Comparison of ENCODE assay signal across 29 mouse cellular contexts in the genomic region with DNA sequence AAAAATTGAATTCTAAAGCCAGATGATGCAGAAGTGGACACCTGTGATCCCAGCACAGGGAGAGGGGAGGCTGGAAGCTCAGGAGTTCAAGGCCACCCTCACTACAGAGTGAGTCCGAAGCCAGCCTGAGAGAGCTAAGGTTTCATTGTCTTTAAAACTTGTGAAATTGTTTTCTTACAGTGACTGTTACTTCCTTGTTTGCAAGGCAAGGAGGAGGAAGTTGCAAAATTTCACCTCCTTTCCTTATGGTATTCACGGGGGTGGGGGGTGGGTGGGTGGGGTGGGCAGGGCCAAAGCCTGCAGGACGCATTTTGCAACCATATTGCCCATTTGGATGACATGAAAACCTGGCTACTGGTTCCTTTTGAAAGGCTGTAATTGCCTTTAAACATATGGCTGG. TPM values are rescaled to one million over a fixed set of nuclear protein-coding genes. Genes with fewer than 3 reads are reported as not detected.
DNase-seq lines count a peak whose midpoint lies in the region; ATAC-seq lines count a peak whose summit lies in the region.
"Had no signal": no experiment of that assay in that cellular context is flagged by ENCODE, and none has a peak within 500 bp of the region (broad histone marks: within the 10 kb centered on the region; RNA-seq: fewer than 3 reads in every experiment).

No protein-coding gene starts in this region.

- no peaks in the 10 kb centered on the region for H3K36me3 ChIP-seq in heart, embryonic 10.5 days
- H3K36me3 ChIP-seq in hindbrain, embryonic 10.5 days: 0 out of 2 replicates have a peak, but pooled peaks cover 1% of the 10 kb centered on the region
- H3K36me3 ChIP-seq: embryonic facial prominence, embryonic 12.5 days; heart, embryonic 13.5 days; hindbrain, embryonic 15.5 days; kidney, embryonic 15.5 days; limb, embryonic 13.5 days; liver, embryonic 13.5 days; midbrain, embryonic 15.5 days had no signal

- H3K27ac ChIP-seq in heart, embryonic 10.5 days: no peak overlapping the region
- H3K27ac ChIP-seq in hindbrain, embryonic 10.5 days: no peak overlapping the region
- H3K27ac ChIP-seq: embryonic facial prominence, embryonic 12.5 days; heart, adult 2 months; heart, embryonic 13.5 days; hindbrain, embryonic 15.5 days; kidney, embryonic 15.5 days; left cerebral cortex, adult 2 months; limb, embryonic 13.5 days; midbrain, embryonic 15.5 days had no signal

- 0 out of 2 replicates have a peak, but pooled peaks cover 2% of the 10 kb centered on the region for H3K4me1 ChIP-seq in heart, embryonic 10.5 days
- peaks cover 6% of the 10 kb centered on the region for H3K4me1 ChIP-seq in hindbrain, embryonic 10.5 days (replicated peaks)
- H3K4me1 ChIP-seq: embryonic facial prominence, embryonic 12.5 days; kidney, embryonic 15.5 days; limb, embryonic 13.5 days; liver, embryonic 13.5 days; midbrain, embryonic 15.5 days had no signal

- no peaks in the 10 kb centered on the region for H3K27me3 ChIP-seq in heart, embryonic 10.5 days (ENCODE audit: insufficient read depth, poor library complexity, severe bottlenecking)
- H3K27me3 ChIP-seq in hindbrain, embryonic 10.5 days (ENCODE audit: insufficient read depth, poor library complexity, severe bottlenecking): no peaks in the 10 kb centered on the region
- H3K27me3 ChIP-seq: embryonic facial prominence, embryonic 12.5 days; heart, embryonic 13.5 days; hindbrain, embryonic 15.5 days; kidney, embryonic 15.5 days; limb, embryonic 13.5 days; liver, embryonic 13.5 days; midbrain, embryonic 15.5 days had no signal

- no peaks in the 10 kb centered on the region for H3K9me3 ChIP-seq in heart, embryonic 10.5 days
- no peaks in the 10 kb centered on the region for H3K9me3 ChIP-seq in hindbrain, embryonic 10.5 days
- H3K9me3 ChIP-seq: embryonic facial prominence, embryonic 12.5 days; heart, embryonic 13.5 days; hindbrain, embryonic 15.5 days; kidney, embryonic 15.5 days; limb, embryonic 13.5 days; liver, embryonic 13.5 days; midbrain, embryonic 15.5 days had no signal

- WGBS in heart, embryonic 10.5 days: 60% methylated on average over 3 of the region's 3 CpGs
- WGBS in hindbrain, embryonic 10.5 days: 77% methylated on average over 3 of the region's 3 CpGs

- ATAC-seq in common myeloid progenitor, adult 5-6 weeks (replicated peaks; ENCODE audit: low read depth, poor library complexity, severe bottlenecking): peak; percentile 62
- peak; percentile 65; the same call in 1 of the 2 replicates for ATAC-seq in monocyte, adult 5-6 weeks (replicated peaks; ENCODE audit: insufficient number of reproducible peaks, low FRiP score, low TSS enrichment, poor library complexity, severe bottlenecking)
- ATAC-seq: forebrain, embryonic 14.5 days; inflammation-experienced regulatory T-cells, adult 6 months; midbrain, embryonic 15.5 days had no signal

- H3K4me3 ChIP-seq in heart, embryonic 10.5 days: no peak overlapping the region
- no peak overlapping the region for H3K4me3 ChIP-seq in hindbrain, embryonic 10.5 days
- H3K4me3 ChIP-seq: embryonic facial prominence, embryonic 12.5 days; heart, adult 2 months; heart, embryonic 13.5 days; hindbrain, embryonic 15.5 days; kidney, embryonic 15.5 days; left cerebral cortex, adult 2 months; limb, embryonic 13.5 days; liver, embryonic 13.5 days; midbrain, embryonic 15.5 days had no signal

- DNase-seq in heart, adult 11 months: peak; percentile 84
- no peak for DNase-seq in heart, embryonic 10.5 days (ENCODE audit: low spot score)
- peak; percentile 82 for DNase-seq in 416B (ENCODE audit: low read depth)
- DNase-seq in hindbrain, embryonic 10.5 days (ENCODE audit: low spot score): no peak
- DNase-seq in B cell, adult 2 months: no peak
- DNase-seq: adrenal gland, postnatal 14 days; cerebellum, adult 9-10 months; cerebellum, postnatal 36 days; embryo, embryonic 11 days; gastrocnemius, postnatal 25 days; heart, postnatal 10 days; kidney, adult 11 months; kidney, postnatal 25 days; liver, embryonic 13.5 days; lung, embryonic 14.5 days; lung, postnatal 36 days; right cerebral cortex, postnatal 4 days had no signal

RNA-seq across cellular contexts. Expression of gene Plxnd1, which starts 18.9 kb away (rescaled TPM):
- polyA plus RNA-seq in heart, embryonic 10.5 days (2016; fragmentation: Nextera tagmentation; extraction: Ambion mirVana): 42.9 and 61.7 TPM in 2 replicates
- 8.5 and 14.2 TPM in 2 replicates for total RNA-seq in common myeloid progenitor, adult 5-6 weeks (2017)
- 8.2 to 17.6 TPM (median 17.6 TPM) in 3 replicates for total RNA-seq in monocyte, adult 5-6 weeks (2017)
- polyA plus RNA-seq in hindbrain, embryonic 10.5 days (2016; fragmentation: Nextera tagmentation; extraction: Ambion mirVana): 24.6 and 28.5 TPM in 2 replicates

Comparison
In these comparisons a context has a peak if more than half of its experiments do, and no peak if none do; other contexts are left out.
1. DNase-seq: peak in heart, adult 11 months (single experiment) and 416B (single experiment); none in heart, embryonic 10.5 days (single experiment), hindbrain, embryonic 10.5 days (single experiment) and B cell, adult 2 months (0 of 2).